Mouse (Mus musculus) 3134 (cell line): ENCODE results near the gene Ube2s.
"Not testable (repeated sequence)": the region's sequence is repeated elsewhere in the genome, so short reads cannot be mapped to it uniquely, and the experiment has no call there.

Experiments used
- DNase-seq: peaks from one replicate; pipeline ENCODE4 v3.0.0-alpha.2; 2011; ENCODE audit warnings: low spot score; ENCODE audit not compliant: insufficient read length; ENCODE audit errors: extremely low read depth

The Ube2s gene

GRCm38 (mm10) chr7:4812303-4813104 is at the start of gene Ube2s:
Gene Ube2s, minus strand, starts transcription at chr7:4812590.
- peak; percentile 98 for DNase-seq

DNA sequence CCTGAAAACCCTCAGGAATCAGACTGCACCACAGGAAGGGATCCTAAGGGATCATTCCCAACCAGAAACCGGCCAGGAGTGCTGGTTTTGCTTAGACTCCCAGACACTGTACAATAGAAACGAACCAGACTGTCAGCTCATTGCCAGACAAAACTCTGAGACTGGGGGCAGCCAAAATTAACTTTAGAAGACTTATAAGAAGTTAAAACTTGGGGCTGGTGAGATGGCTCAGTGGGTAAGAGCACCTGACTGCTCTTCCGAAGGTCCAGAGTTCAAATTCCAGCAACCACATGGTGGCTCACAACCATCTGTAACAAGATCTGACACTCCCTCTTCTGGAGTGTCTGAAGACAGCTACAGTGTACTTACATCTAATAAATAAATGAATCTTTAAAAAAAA is 48.5 kb upstream of the Ube2s start:
- not testable (repeated sequence) for DNase-seq

GRCm38 (mm10) chr7:4859418-4859978 is 47.1 kb upstream of the Ube2s start:
- DNase-seq = no peak

- DNase-seq = no peak
Observed at GRCm38 (mm10) chr7:4857321-4857720, 44.9 kb upstream of the Ube2s start.

- DNase-seq = no peak
Observed at GRCm38 (mm10) chr7:4856508-4856907, 44.1 kb upstream of the Ube2s start.

- DNase-seq = no peak
Observed at GRCm38 (mm10) chr7:4853613-4854012, 41.2 kb upstream of the Ube2s start.

DNA sequence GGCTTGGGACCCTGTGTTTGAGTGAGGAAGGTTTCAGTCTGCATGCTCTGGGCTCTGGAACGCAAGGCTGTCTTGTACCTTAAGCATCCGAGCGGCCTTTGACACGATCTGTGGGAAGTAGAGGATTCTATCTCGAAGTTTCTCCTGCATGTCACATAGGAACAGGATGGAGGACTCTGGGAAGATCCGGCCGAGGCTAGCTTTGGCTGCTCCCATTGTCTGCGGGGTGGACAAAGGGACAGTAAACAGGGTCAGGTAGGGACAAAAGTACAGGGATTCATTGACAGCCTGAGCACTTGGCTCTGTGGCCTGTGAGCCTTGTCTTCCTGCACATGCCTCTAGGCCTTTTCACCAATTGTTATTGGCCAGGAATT is 38.9 kb upstream of the Ube2s start:
- DNase-seq = no peak

DNA sequence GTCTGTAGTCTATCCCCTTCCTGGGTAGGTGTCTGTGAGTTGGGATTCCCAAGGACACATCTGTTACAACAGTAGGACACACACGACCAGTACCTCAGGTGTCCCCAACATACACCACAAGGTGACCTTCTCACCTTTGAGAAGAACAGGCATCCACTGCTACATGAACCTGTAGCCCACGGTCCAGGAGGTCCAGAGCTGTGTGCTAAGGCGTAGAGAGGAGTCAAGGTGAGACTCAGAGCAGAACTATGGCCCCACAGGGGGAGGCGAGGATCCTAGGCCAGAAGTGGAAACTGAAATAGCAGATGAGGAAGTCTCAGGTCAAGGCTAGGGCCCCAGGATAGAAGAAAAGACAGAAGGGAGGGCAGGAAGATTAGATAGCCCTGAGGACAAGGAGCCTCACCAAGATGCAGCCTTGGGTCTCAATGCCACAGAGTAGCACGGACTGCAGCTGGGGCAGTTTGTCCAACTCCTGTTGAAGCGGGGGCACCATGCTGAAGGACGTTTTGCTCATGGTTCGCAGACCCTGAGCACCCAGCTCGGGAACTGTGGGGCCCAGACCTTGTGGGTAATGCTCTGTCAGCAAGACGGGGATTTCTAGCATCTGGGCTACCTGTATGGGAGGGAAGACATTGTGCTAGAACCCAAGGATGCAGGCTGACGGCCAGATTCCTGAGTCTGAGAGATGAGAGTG is 38.4 kb upstream of the Ube2s start:
- DNase-seq = no peak

DNA sequence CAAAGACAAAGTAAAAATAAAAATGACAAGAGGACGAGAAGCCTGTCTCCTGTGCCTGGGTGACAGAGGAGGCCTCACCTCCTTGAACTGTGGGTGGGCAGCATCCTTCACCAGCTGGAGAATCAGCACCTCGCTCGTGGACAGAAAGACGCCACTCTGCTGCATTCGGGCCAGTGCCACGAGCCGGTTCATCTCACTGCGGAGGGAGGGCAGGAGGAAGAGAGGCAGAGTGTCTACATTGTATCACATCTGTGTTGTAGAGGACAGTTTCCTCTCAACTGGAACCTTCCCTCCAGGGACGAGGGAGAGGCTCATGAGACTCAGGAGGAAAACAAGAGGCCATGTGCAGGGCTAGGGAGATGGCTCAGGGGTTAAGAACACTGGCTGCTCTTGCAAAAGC is 37.0 kb upstream of the Ube2s start:
- DNase-seq = no peak

GRCm38 (mm10) chr7:4844917-4845309 is 32.5 kb upstream of the Ube2s start:
- no peak for DNase-seq

DNA sequence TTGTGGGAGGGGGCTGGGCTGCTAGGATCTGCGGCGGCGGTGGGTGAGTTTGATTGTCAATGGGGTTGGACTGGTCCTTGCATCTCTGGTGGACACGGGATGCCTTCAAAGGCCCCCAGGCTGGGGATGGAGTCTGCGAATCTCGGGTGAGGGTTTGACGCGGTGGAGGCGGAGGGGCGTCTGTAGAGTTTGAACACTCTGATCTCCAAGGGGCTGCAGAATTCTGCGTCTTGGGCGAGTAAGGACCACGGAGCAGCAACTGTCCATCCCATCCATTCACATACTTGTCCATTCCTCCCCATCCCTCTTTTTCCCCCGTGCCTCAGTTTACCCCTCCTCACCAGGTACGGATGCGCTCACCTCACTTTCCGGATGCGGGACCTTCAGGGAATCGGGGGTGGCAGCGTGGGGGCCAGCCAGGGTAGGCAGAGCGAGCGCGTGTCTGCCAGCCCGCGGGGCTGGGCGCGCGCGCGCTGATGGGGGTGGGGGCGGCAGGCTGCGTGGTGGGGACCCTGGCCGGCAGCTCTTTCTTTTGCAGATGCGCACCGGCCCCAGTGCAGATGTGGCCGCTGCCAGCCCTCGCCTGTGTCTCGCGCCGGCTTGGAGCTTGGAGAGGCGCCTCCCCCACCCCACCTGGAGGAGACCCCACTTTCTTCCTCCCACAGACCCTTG is 32.0 kb upstream of the Ube2s start, which contains the start of gene Shisa7:
TSS of gene Shisa7 (minus strand) at position 452 of the 672 bp plus-strand sequence.
- no peak for DNase-seq

DNA sequence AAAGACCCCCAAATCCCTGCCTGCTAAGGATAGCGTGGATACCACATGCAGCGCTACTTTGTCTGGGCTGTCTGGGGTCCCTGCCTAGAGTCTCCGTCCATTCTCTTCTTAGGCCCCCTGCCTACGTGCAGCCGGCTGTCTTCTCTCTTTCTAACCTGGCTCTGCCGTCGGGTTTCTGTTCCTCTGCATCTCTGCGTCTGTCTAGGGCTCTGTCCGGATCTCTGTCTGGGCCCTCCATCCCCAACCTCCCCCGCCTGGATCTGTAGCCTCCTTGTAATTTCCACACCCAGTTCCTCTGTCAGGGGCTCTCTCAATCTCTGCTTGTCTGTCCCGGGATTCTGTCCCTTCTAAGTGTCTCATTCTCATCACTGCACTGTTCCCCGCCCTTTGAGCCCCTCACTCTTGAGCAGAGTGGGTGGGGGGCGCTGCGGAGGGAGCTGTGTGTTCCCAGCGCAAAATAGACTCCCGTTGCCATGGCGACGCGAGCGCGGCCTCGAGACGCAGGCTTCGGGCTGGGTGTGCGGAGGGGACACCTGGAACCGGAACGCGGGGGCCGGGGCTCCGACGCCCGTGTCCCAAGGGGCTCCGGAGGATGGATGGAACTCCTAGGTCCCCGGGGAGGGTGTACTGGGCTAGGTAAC is 31.3 kb upstream of the Ube2s start:
- no peak for DNase-seq

- DNase-seq = no peak
Observed at GRCm38 (mm10) chr7:4842634-4843131, 30.3 kb upstream of the Ube2s start.

DNA sequence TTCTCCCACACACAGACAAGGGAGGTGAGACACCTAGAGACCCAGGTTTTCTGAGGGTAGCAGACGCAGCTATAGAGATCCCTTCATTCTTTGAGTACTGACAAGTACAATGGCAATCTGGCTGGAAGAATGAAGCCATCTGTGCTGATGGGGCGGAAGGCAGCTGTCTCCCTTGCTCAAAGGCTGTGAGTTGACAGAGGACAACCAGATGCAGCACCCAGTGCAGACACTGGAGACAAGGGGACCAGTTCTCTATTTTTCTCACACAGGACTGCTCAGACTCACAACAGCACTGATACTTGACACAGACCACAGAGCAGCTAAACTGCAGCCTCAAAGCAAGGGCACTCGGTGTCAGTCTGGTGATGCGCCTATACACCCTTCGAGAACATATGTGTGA is 29.7 kb upstream of the Ube2s start:
- DNase-seq = no peak

GRCm38 (mm10) chr7:4837639-4838038 is 25.2 kb upstream of the Ube2s start:
- DNase-seq = no peak

DNA sequence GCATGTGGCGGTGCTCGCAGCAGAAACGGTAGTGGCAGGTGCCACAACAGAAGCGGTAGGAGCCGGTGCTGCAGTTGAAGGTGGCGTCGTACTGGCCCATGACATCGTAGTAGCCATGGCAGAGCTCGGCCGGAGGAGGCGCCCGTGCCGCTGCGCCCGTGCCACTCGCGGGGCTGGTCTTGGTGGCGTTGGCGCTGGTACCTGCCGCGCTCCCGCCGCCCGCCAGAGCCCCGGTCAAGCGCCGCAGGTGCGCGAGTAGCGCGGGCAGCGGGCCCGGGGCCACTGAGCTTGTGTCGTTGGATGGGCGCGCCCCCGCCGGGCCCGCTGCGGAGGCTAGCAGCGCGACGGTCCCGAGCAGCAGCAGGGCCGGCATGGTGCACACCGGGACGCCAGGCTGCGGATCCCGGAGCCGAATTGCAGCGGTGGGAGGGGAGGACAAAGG is 24.0 kb upstream of the Ube2s start:
- no peak for DNase-seq

DNA sequence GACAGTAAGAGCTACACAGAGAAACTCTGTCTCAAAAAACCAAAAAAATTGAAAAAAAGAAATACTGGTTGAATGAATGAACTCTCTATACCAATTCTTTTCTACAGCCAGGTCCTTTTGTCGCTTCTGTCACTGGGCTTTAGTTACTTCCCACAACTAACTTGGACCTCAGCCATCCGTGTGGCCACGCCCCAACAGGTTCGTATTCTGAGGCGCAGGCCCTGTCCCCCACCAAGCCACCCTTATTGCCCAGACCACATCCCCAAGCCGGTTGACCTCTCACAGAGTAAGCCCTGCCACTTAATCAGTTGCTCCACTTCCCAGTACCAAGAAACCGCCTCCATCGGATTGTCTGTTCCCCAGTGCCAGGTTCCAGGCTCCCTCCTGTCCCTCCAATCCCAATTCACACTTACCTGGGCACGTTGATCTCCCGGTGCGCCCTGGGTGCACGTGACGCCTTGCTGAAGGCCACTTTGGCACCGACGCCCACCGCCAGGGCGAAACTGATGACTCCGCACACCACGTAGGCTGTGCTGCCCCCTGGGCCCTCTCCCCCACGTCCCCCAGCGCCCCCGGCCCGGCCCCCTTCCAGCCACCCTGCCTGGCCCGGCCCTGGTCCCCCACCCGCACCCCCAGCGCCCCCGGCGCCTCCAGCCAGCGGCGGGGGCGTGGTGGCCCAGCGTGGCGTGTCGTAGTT is 23.4 kb upstream of the Ube2s start:
- DNase-seq = no peak

- no peak for DNase-seq
Observed at GRCm38 (mm10) chr7:4830476-4830875, 18.1 kb upstream of the Ube2s start.

DNA sequence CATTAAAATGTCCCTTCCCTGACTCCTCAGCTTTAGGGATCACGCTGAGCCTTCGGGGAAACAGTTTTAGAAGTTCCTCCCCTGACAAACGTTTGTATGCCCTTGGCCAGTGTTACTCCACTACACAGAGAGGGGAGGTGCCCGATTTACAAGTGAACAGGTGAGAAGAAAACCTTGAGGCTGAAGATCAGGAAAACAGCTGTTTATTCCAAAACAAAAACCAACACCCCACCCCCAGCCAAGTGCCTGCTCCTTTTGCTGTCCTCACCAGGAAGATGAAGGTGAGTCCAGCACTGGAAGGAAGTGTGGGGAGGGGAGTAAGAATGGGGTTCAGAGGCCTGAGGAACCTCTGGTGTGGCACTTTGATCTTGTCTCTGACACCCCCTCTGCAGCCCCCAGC is 13.0 kb upstream of the Ube2s start:
- no peak for DNase-seq
